Mouse (Mus musculus): ENCODE results near the gene Aloxe3.

Aloxe3 gene

GRCm38 (mm10) chr11:69086390-69086789 is 39.3 kb upstream of the Aloxe3 start:
- Histone ChIP-seq H3K9me3 (ENCODE audit: low read length) (no peaks in the 10 kb centered on the region), H3K36me3 (ENCODE audit: insufficient read depth, low read length) (peaks cover 22% of the 10 kb centered on the region), H3K27me3 (ENCODE audit: insufficient read depth, low read length) (no peaks in the 10 kb centered on the region), H3K4me1 (replicated peaks; ENCODE audit: low read depth, low read length) (peaks cover 52% of the 10 kb centered on the region), H3K4me3 (replicated peaks; ENCODE audit: low read length) (no peak overlapping the region)
- TF ChIP-seq CTCF (conservative IDR thresholded peaks at IDR 0.05; ENCODE audit: low read length) = no peak
- TF ChIP-seq NANOG (IDR thresholded peaks at IDR 0.05; ENCODE audit: borderline replicate concordance, low read length) = no peak
- TF ChIP-seq POU5F1 (IDR thresholded peaks at IDR 0.05; ENCODE audit: borderline replicate concordance, low read length) = no peak

GRCm38 (mm10) chr11:69087082-69087481 is 38.6 kb upstream of the Aloxe3 start:
- Histone ChIP-seq H3K9me3 (ENCODE audit: low read length) (no peaks in the 10 kb centered on the region), H3K27me3 (ENCODE audit: insufficient read depth, low read length) (no peaks in the 10 kb centered on the region), H3K36me3 (ENCODE audit: insufficient read depth, low read length) (peaks cover 29% of the 10 kb centered on the region), H3K4me3 (replicated peaks; ENCODE audit: low read length) (no peak overlapping the region), H3K4me1 (replicated peaks; ENCODE audit: low read depth, low read length) (peaks cover 57% of the 10 kb centered on the region)
- no peak for TF ChIP-seq NANOG (IDR thresholded peaks at IDR 0.05; ENCODE audit: borderline replicate concordance, low read length)
- no peak for TF ChIP-seq POU5F1 (IDR thresholded peaks at IDR 0.05; ENCODE audit: borderline replicate concordance, low read length)
- no peak for TF ChIP-seq CTCF (conservative IDR thresholded peaks at IDR 0.05; ENCODE audit: low read length)

- H3K36me3 ChIP-seq (ENCODE audit: insufficient read depth, low read length) = peaks cover 32% of the 10 kb centered on the region
- H3K4me1 ChIP-seq (replicated peaks; ENCODE audit: low read depth, low read length) = peaks cover 62% of the 10 kb centered on the region
- H3K4me3 ChIP-seq (replicated peaks; ENCODE audit: low read length) = peak overlapping the region; percentile 99; the same call in 1 of the 2 replicates
- TF ChIP-seq POU5F1 (IDR thresholded peaks at IDR 0.05; ENCODE audit: borderline replicate concordance, low read length) (no peak), CTCF (conservative IDR thresholded peaks at IDR 0.05; ENCODE audit: low read length) (no peak), NANOG (IDR thresholded peaks at IDR 0.05; ENCODE audit: borderline replicate concordance, low read length) (no peak)
- no peaks in the 10 kb centered on the region for H3K27me3 ChIP-seq (ENCODE audit: insufficient read depth, low read length)
- no peaks in the 10 kb centered on the region for H3K9me3 ChIP-seq (ENCODE audit: low read length)
Observed at GRCm38 (mm10) chr11:69087597-69087996, 38.1 kb upstream of the Aloxe3 start.

- Histone ChIP-seq H3K27me3 (ENCODE audit: insufficient read depth, low read length) (no peaks in the 10 kb centered on the region), H3K4me3 (replicated peaks; ENCODE audit: low read length) (peak within 1 kb of the TSS; percentile 99)
- TF ChIP-seq CTCF (conservative IDR thresholded peaks at IDR 0.05; ENCODE audit: low read length) = no peak
Observed at GRCm38 (mm10) chr11:69088103-69088855, 37.4 kb upstream of the Aloxe3 start, which contains the start of gene Vamp2. Vamp2 (plus strand) TSS chr11:69088490.

GRCm38 (mm10) chr11:69088856-69089615 is 36.7 kb upstream of the Aloxe3 start:
- Histone ChIP-seq H3K36me3 (ENCODE audit: insufficient read depth, low read length) (peaks cover 36% of the 10 kb centered on the region), H3K27me3 (ENCODE audit: insufficient read depth, low read length) (no peaks in the 10 kb centered on the region), H3K4me1 (replicated peaks; ENCODE audit: low read depth, low read length) (peaks cover 69% of the 10 kb centered on the region), H3K9me3 (ENCODE audit: low read length) (no peaks in the 10 kb centered on the region), H3K4me3 (replicated peaks; ENCODE audit: low read length) (peak overlapping the region; percentile 99)
- no peak for TF ChIP-seq POU5F1 (IDR thresholded peaks at IDR 0.05; ENCODE audit: borderline replicate concordance, low read length)
- TF ChIP-seq CTCF (conservative IDR thresholded peaks at IDR 0.05; ENCODE audit: low read length) = no peak
- TF ChIP-seq NANOG (IDR thresholded peaks at IDR 0.05; ENCODE audit: borderline replicate concordance, low read length) = no peak

More at GRCm38 (mm10) chr11:69088103-69088855, 37.4 kb upstream of the Aloxe3 start, which contains the start of gene Vamp2:
- H3K4me1 ChIP-seq (replicated peaks; ENCODE audit: low read depth, low read length) = peaks cover 66% of the 10 kb centered on the region
- no peaks in the 10 kb centered on the region for H3K9me3 ChIP-seq (ENCODE audit: low read length)
- peaks cover 36% of the 10 kb centered on the region for H3K36me3 ChIP-seq (ENCODE audit: insufficient read depth, low read length)

- TF ChIP-seq NANOG (IDR thresholded peaks at IDR 0.05; ENCODE audit: borderline replicate concordance, low read length) (no peak), POU5F1 (IDR thresholded peaks at IDR 0.05; ENCODE audit: borderline replicate concordance, low read length) (no peak), CTCF (conservative IDR thresholded peaks at IDR 0.05; ENCODE audit: low read length) (no peak)
- Histone ChIP-seq H3K4me3 (replicated peaks; ENCODE audit: low read length) (peak overlapping the region; percentile 99), H3K36me3 (ENCODE audit: insufficient read depth, low read length) (peaks cover 36% of the 10 kb centered on the region)
Observed at GRCm38 (mm10) chr11:69089616-69090290, 35.9 kb upstream of the Aloxe3 start.

GRCm38 (mm10) chr11:69090367-69090766 is 35.3 kb upstream of the Aloxe3 start:
- no peak for TF ChIP-seq POU5F1 (IDR thresholded peaks at IDR 0.05; ENCODE audit: borderline replicate concordance, low read length)
- no peak for TF ChIP-seq CTCF (conservative IDR thresholded peaks at IDR 0.05; ENCODE audit: low read length)
- no peak for TF ChIP-seq NANOG (IDR thresholded peaks at IDR 0.05; ENCODE audit: borderline replicate concordance, low read length)
- H3K9me3 ChIP-seq (ENCODE audit: low read length) = no peaks in the 10 kb centered on the region
- no peaks in the 10 kb centered on the region for H3K27me3 ChIP-seq (ENCODE audit: insufficient read depth, low read length)
- peaks cover 36% of the 10 kb centered on the region for H3K36me3 ChIP-seq (ENCODE audit: insufficient read depth, low read length)
- H3K4me1 ChIP-seq (replicated peaks; ENCODE audit: low read depth, low read length) = peaks cover 77% of the 10 kb centered on the region
- peak overlapping the region; percentile 99 for H3K4me3 ChIP-seq (replicated peaks; ENCODE audit: low read length)

More at GRCm38 (mm10) chr11:69089616-69090290, 35.9 kb upstream of the Aloxe3 start:
- H3K4me1 ChIP-seq (replicated peaks; ENCODE audit: low read depth, low read length) = peaks cover 75% of the 10 kb centered on the region
- no peaks in the 10 kb centered on the region for H3K27me3 ChIP-seq (ENCODE audit: insufficient read depth, low read length)
- H3K9me3 ChIP-seq (ENCODE audit: low read length) = no peaks in the 10 kb centered on the region
